Mouse (Mus musculus): ENCODE results near the gene Cd72. TPM values are rescaled to one million over a fixed set of nuclear protein-coding genes. Genes with fewer than 3 reads are reported as not detected.

The Cd72 gene
- polyA plus RNA-seq, 1 experiment from 2014 or later, result 2.6 TPM

- ATAC-seq (replicated peaks; ENCODE audit: low FRiP score), result no peak
- H3K4me3 ChIP-seq (ENCODE audit: low read depth, low read length), result no peak overlapping the region
Observed at GRCm38 (mm10) chr4:43447251-43447650, 7.2 kb downstream of the Cd72 start.

GRCm38 (mm10) chr4:43443511-43443910, 10.9 kb downstream of the Cd72 start:
- Histone ChIP-seq H3K36me3 (ENCODE audit: control insufficient read depth, insufficient read depth, low read length) (peaks cover 2% of the 10 kb centered on the region; the same call in 1 of the 2 replicates), H3K9me3 (ENCODE audit: control insufficient read depth, low read length) (no peaks in the 10 kb centered on the region), H3K27me3 (ENCODE audit: control insufficient read depth, insufficient read depth, low read length) (no peaks in the 10 kb centered on the region), H3K4me2 (ENCODE audit: low read depth, low read length, severe bottlenecking) (peak overlapping the region; percentile 95), H3K4me3 (ENCODE audit: low read depth, low read length) (peak overlapping the region; percentile 95), H3K27ac (ENCODE audit: low read depth, low read length) (peak overlapping the region; percentile 85), H3K4me1 (replicated peaks; ENCODE audit: control insufficient read depth, insufficient read depth, low read length) (peaks cover 1% of the 10 kb centered on the region; the same call in 1 of the 2 replicates), H3K9ac (ENCODE audit: low read length) (peak overlapping the region; percentile 94)
- peak; percentile 66 for DNase-seq (ENCODE audit: low spot score)
- 2% methylated on average over 28 of the region's 28 CpGs for WGBS
- ATAC-seq (replicated peaks; ENCODE audit: low FRiP score), result peak; percentile 11; the same call in 1 of the 2 replicates

More at GRCm38 (mm10) chr4:43447251-43447650, 7.2 kb downstream of the Cd72 start:
- Histone ChIP-seq H3K4me1 (replicated peaks; ENCODE audit: control insufficient read depth, insufficient read depth, low read length) (peaks cover 1% of the 10 kb centered on the region; the same call in 1 of the 2 replicates), H3K9me3 (ENCODE audit: control insufficient read depth, low read length) (no peaks in the 10 kb centered on the region), H3K9ac (ENCODE audit: low read length) (no peak overlapping the region), H3K27ac (ENCODE audit: low read depth, low read length) (no peak overlapping the region), H3K4me2 (ENCODE audit: low read depth, low read length, severe bottlenecking) (no peak overlapping the region), H3K27me3 (ENCODE audit: control insufficient read depth, insufficient read depth, low read length) (no peaks in the 10 kb centered on the region), H3K36me3 (ENCODE audit: control insufficient read depth, insufficient read depth, low read length) (peaks cover 2% of the 10 kb centered on the region; the same call in 1 of the 2 replicates)
- no peak for DNase-seq (ENCODE audit: low spot score)
- 90% methylated on average over 13 of the region's 13 CpGs for WGBS

GRCm38 (mm10) chr4:43442456-43443361, 11.7 kb downstream of the Cd72 start:
- Histone ChIP-seq H3K4me3 (ENCODE audit: low read depth, low read length) (peak overlapping the region; percentile 95), H3K9ac (ENCODE audit: low read length) (peak overlapping the region; percentile 94), H3K4me1 (replicated peaks; ENCODE audit: control insufficient read depth, insufficient read depth, low read length) (peaks cover 1% of the 10 kb centered on the region; the same call in 1 of the 2 replicates), H3K27ac (ENCODE audit: low read depth, low read length) (peak overlapping the region; percentile 85), H3K36me3 (ENCODE audit: control insufficient read depth, insufficient read depth, low read length) (no peaks in the 10 kb centered on the region; the same call in 1 of the 2 replicates), H3K4me2 (ENCODE audit: low read depth, low read length, severe bottlenecking) (peak overlapping the region; percentile 95), H3K27me3 (ENCODE audit: control insufficient read depth, insufficient read depth, low read length) (no peaks in the 10 kb centered on the region), H3K9me3 (ENCODE audit: control insufficient read depth, low read length) (no peaks in the 10 kb centered on the region)
- ATAC-seq (replicated peaks; ENCODE audit: low FRiP score) (peak; percentile 69), DNase-seq (ENCODE audit: low spot score) (peak; percentile 87)
- WGBS, result under 1% methylated on average over 86 of the region's 88 CpGs

- H3K27me3 ChIP-seq (ENCODE audit: control insufficient read depth, insufficient read depth, low read length), result no peaks in the 10 kb centered on the region
- peak; percentile 99 for DNase-seq (ENCODE audit: low spot score)
- peaks cover 1% of the 10 kb centered on the region; the same call in 1 of the 2 replicates for H3K4me1 ChIP-seq (replicated peaks; ENCODE audit: control insufficient read depth, insufficient read depth, low read length)
- H3K4me2 ChIP-seq (ENCODE audit: low read depth, low read length, severe bottlenecking), result peak overlapping the region; percentile 95
- under 1% methylated on average over 33 of the region's 33 CpGs for WGBS
- H3K9me3 ChIP-seq (ENCODE audit: control insufficient read depth, low read length), result no peaks in the 10 kb centered on the region
- peak overlapping the region; percentile 94 for H3K9ac ChIP-seq (ENCODE audit: low read length)
- H3K27ac ChIP-seq (ENCODE audit: low read depth, low read length), result peak overlapping the region; percentile 85
- no peaks in the 10 kb centered on the region; the same call in 1 of the 2 replicates for H3K36me3 ChIP-seq (ENCODE audit: control insufficient read depth, insufficient read depth, low read length)
- H3K4me3 ChIP-seq (ENCODE audit: low read depth, low read length), result peak overlapping the region; percentile 95
- peak; percentile 94 for ATAC-seq (replicated peaks; ENCODE audit: low FRiP score)
Observed at GRCm38 (mm10) chr4:43442044-43442443, 12.4 kb downstream of the Cd72 start.

GRCm38 (mm10) chr4:43441639-43442038, 12.8 kb downstream of the Cd72 start, which contains the start of gene Tesk1:
Gene Tesk1 (plus strand): TSS chr4:43441939.
- Histone ChIP-seq H3K4me3 (ENCODE audit: low read depth, low read length) (peak within 1 kb of the TSS; percentile 95), H3K4me2 (ENCODE audit: low read depth, low read length, severe bottlenecking) (peak within 1 kb of the TSS; percentile 95), H3K27me3 (ENCODE audit: control insufficient read depth, insufficient read depth, low read length) (no peaks in the 10 kb centered on the region), H3K4me1 (replicated peaks; ENCODE audit: control insufficient read depth, insufficient read depth, low read length) (peaks cover 1% of the 10 kb centered on the region; the same call in 1 of the 2 replicates), H3K9me3 (ENCODE audit: control insufficient read depth, low read length) (no peaks in the 10 kb centered on the region), H3K36me3 (ENCODE audit: control insufficient read depth, insufficient read depth, low read length) (no peaks in the 10 kb centered on the region; the same call in 1 of the 2 replicates), H3K9ac (ENCODE audit: low read length) (peak within 1 kb of the TSS; percentile 94), H3K27ac (ENCODE audit: low read depth, low read length) (peak within 1 kb of the TSS; percentile 85)
- WGBS, result 27% methylated on average over 4 of the region's 4 CpGs
- ATAC-seq (replicated peaks; ENCODE audit: low FRiP score) (peak; percentile 16), DNase-seq (ENCODE audit: low spot score) (no peak)

- no peak overlapping the region for H3K9ac ChIP-seq (ENCODE audit: low read length)
- no peak overlapping the region for H3K4me2 ChIP-seq (ENCODE audit: low read depth, low read length, severe bottlenecking)
- 93% methylated on average over 1 of the region's 1 CpGs for WGBS
- ATAC-seq (replicated peaks; ENCODE audit: low FRiP score) (no peak), DNase-seq (ENCODE audit: low spot score) (no peak)
- no peaks in the 10 kb centered on the region for H3K36me3 ChIP-seq (ENCODE audit: control insufficient read depth, insufficient read depth, low read length)
- H3K4me1 ChIP-seq (replicated peaks; ENCODE audit: control insufficient read depth, insufficient read depth, low read length), result peaks cover 4% of the 10 kb centered on the region; the same call in 1 of the 2 replicates
- no peak overlapping the region for H3K27ac ChIP-seq (ENCODE audit: low read depth, low read length)
- no peak overlapping the region for H3K4me3 ChIP-seq (ENCODE audit: low read depth, low read length)
- H3K27me3 ChIP-seq (ENCODE audit: control insufficient read depth, insufficient read depth, low read length), result peaks cover 11% of the 10 kb centered on the region; the same call in 1 of the 2 replicates
- H3K9me3 ChIP-seq (ENCODE audit: control insufficient read depth, low read length), result no peaks in the 10 kb centered on the region
Observed at GRCm38 (mm10) chr4:43432832-43433231, 21.6 kb downstream of the Cd72 start.

- Histone ChIP-seq H3K9ac (ENCODE audit: low read length) (peak overlapping the region; percentile 49), H3K4me3 (ENCODE audit: low read depth, low read length) (no peak overlapping the region), H3K27me3 (ENCODE audit: control insufficient read depth, insufficient read depth, low read length) (peaks cover 22% of the 10 kb centered on the region; the same call in 1 of the 2 replicates), H3K36me3 (ENCODE audit: control insufficient read depth, insufficient read depth, low read length) (no peaks in the 10 kb centered on the region), H3K4me2 (ENCODE audit: low read depth, low read length, severe bottlenecking) (no peak overlapping the region), H3K4me1 (replicated peaks; ENCODE audit: control insufficient read depth, insufficient read depth, low read length) (peaks cover 7% of the 10 kb centered on the region), H3K9me3 (ENCODE audit: control insufficient read depth, low read length) (no peaks in the 10 kb centered on the region), H3K27ac (ENCODE audit: low read depth, low read length) (0 out of 2 replicates have a peak overlapping the region, but pooled peaks have one; percentile 48)
- ATAC-seq (replicated peaks; ENCODE audit: low FRiP score), result peak; percentile 61; the same call in 1 of the 2 replicates
- peak; percentile 88 for DNase-seq (ENCODE audit: low spot score)
- WGBS, result 6% methylated on average over 4 of the region's 4 CpGs
Observed at GRCm38 (mm10) chr4:43431690-43432089, 22.7 kb downstream of the Cd72 start.

- Histone ChIP-seq H3K36me3 (ENCODE audit: control insufficient read depth, insufficient read depth, low read length) (peaks cover 4% of the 10 kb centered on the region; the same call in 1 of the 2 replicates), H3K4me1 (replicated peaks; ENCODE audit: control insufficient read depth, insufficient read depth, low read length) (peaks cover 17% of the 10 kb centered on the region), H3K4me3 (ENCODE audit: low read depth, low read length) (no peak within 1 kb of the TSS), H3K4me2 (ENCODE audit: low read depth, low read length, severe bottlenecking) (0 out of 2 replicates have a peak within 1 kb of the TSS, but pooled peaks have one; percentile 24), H3K9ac (ENCODE audit: low read length) (peak within 1 kb of the TSS; percentile 16; the same call in 1 of the 2 replicates), H3K9me3 (ENCODE audit: control insufficient read depth, low read length) (no peaks in the 10 kb centered on the region), H3K27ac (ENCODE audit: low read depth, low read length) (no peak within 1 kb of the TSS), H3K27me3 (ENCODE audit: control insufficient read depth, insufficient read depth, low read length) (peaks cover 40% of the 10 kb centered on the region)
- 4% methylated on average over 10 of the region's 10 CpGs for WGBS
- DNase-seq (ENCODE audit: low spot score), result peak; percentile 54
- no peak for ATAC-seq (replicated peaks; ENCODE audit: low FRiP score)
Observed at GRCm38 (mm10) chr4:43428946-43429345, 25.5 kb downstream of the Cd72 start, which contains the start of gene Fam166b. Gene Fam166b (minus strand): TSS chr4:43429134.

All from forebrain, embryonic 11.5 days (tissue).